Comparison of ENCODE assay signal across 12 mouse cellular contexts in genomic region chr1:186701206-186701905, GRCm38 (mm10). TPM values are rescaled to one million over a fixed set of nuclear protein-coding genes. Genes with fewer than 3 reads are reported as not detected.
DNase-seq lines count a peak whose midpoint lies in the region; ATAC-seq lines count a peak whose summit lies in the region.
"Had no signal": no experiment of that assay in that cellular context is flagged by ENCODE, and none has a peak within 500 bp of the region (broad histone marks: within the 10 kb centered on the region; RNA-seq: fewer than 3 reads in every experiment).

No protein-coding gene starts in this region.

- H3K36me3 ChIP-seq in heart, embryonic 14.5 days (ENCODE audit: control insufficient read depth, insufficient read depth, low read length) = 0 out of 2 replicates have a peak, but pooled peaks cover 2% of the 10 kb centered on the region
- H3K36me3 ChIP-seq in limb, embryonic 12.5 days = peaks cover 24% of the 10 kb centered on the region
- H3K36me3 ChIP-seq in limb, embryonic 10.5 days = peaks cover 20% of the 10 kb centered on the region
- H3K36me3 ChIP-seq in embryonic facial prominence, embryonic 15.5 days = no peaks in the 10 kb centered on the region
- H3K36me3 ChIP-seq in forebrain, embryonic 15.5 days = no peaks in the 10 kb centered on the region
- H3K36me3 ChIP-seq: forebrain, embryonic 12.5 days; liver, embryonic 13.5 days had no signal

- no peak for ATAC-seq in heart, embryonic 14.5 days (ENCODE audit: insufficient number of reproducible peaks, insufficient read depth, low FRiP score, low read depth)
- ATAC-seq in limb, embryonic 12.5 days (ENCODE audit: insufficient number of reproducible peaks, insufficient read depth, low FRiP score, low TSS enrichment, low read depth) = no peak
- ATAC-seq in embryonic facial prominence, embryonic 15.5 days (ENCODE audit: insufficient number of reproducible peaks, low FRiP score, low TSS enrichment, low read depth) = no peak
- no peak for ATAC-seq in forebrain, embryonic 15.5 days (replicated peaks)

- peaks cover 6 to 28% of the 10 kb centered on the region in 2 experiments; a peak in 3 of 4 replicates for H3K4me1 ChIP-seq in heart, embryonic 14.5 days (ENCODE audit: control insufficient read depth in 2 of 2, insufficient read depth in 2 of 2, low read length in 2 of 2)
- peaks cover 15% of the 10 kb centered on the region for H3K4me1 ChIP-seq in limb, embryonic 12.5 days (replicated peaks)
- peaks cover 33% of the 10 kb centered on the region for H3K4me1 ChIP-seq in limb, embryonic 10.5 days
- peaks cover 32% of the 10 kb centered on the region for H3K4me1 ChIP-seq in embryonic facial prominence, embryonic 15.5 days
- H3K4me1 ChIP-seq in forebrain, embryonic 15.5 days = peaks cover 34% of the 10 kb centered on the region

- H3K4me3 ChIP-seq in heart, embryonic 14.5 days (ENCODE audit: control insufficient read depth in 1 of 2, insufficient read depth in 1 of 2, low read depth in 1 of 2, low read length in 2 of 2) = peak overlapping the region; percentile 11 to 17; a peak in 1 of 4 replicates
- H3K4me3 ChIP-seq in limb, embryonic 12.5 days (replicated peaks) = peak overlapping the region; percentile 23
- no peak overlapping the region for H3K4me3 ChIP-seq in limb, embryonic 10.5 days
- H3K4me3 ChIP-seq in embryonic facial prominence, embryonic 15.5 days (replicated peaks) = peak overlapping the region; percentile 24
- H3K4me3 ChIP-seq in forebrain, embryonic 15.5 days = no peak overlapping the region
- H3K4me3 ChIP-seq: left cerebral cortex, adult 2 months; liver, embryonic 13.5 days had no signal

- H3K27me3 ChIP-seq in heart, embryonic 14.5 days (ENCODE audit: control insufficient read depth, insufficient read depth, low read length) = no peaks in the 10 kb centered on the region
- H3K27me3 ChIP-seq in limb, embryonic 12.5 days = no peaks in the 10 kb centered on the region
- H3K27me3 ChIP-seq in limb, embryonic 10.5 days (ENCODE audit: low read depth, poor library complexity, severe bottlenecking) = no peaks in the 10 kb centered on the region
- H3K27me3 ChIP-seq in embryonic facial prominence, embryonic 15.5 days = no peaks in the 10 kb centered on the region
- peaks cover 2% of the 10 kb centered on the region; the same call in 1 of the 2 replicates for H3K27me3 ChIP-seq in forebrain, embryonic 15.5 days

- peak overlapping the region; percentile 55 for H3K4me2 ChIP-seq in heart, embryonic 14.5 days (ENCODE audit: low read length)
- peak overlapping the region; percentile 75 for H3K4me2 ChIP-seq in limb, embryonic 12.5 days
- H3K4me2 ChIP-seq in embryonic facial prominence, embryonic 15.5 days (replicated peaks) = peak overlapping the region; percentile 27
- H3K4me2 ChIP-seq in forebrain, embryonic 15.5 days (replicated peaks) = no peak overlapping the region
- H3K4me2 ChIP-seq: liver, embryonic 13.5 days had no signal

- DNase-seq in heart, adult 11 months = no peak
- DNase-seq in limb, embryonic 10.5 days (ENCODE audit: low spot score) = no peak
- DNase-seq in retina, embryonic 14.5 days (ENCODE audit: low spot score) = peak; percentile 49
- DNase-seq in right cerebral cortex, adult 18-20 months = no peak
- DNase-seq: cerebellum, adult 9-10 months; liver, embryonic 13.5 days had no signal

- peak overlapping the region; percentile 52 to 67; a peak in 3 of 4 replicates for H3K27ac ChIP-seq in heart, embryonic 14.5 days (replicated peaks in 1 of 2; ENCODE audit: control insufficient read depth in 1 of 2, insufficient read depth in 1 of 2, low read depth in 2 of 2, low read length in 2 of 2)
- H3K27ac ChIP-seq in limb, embryonic 12.5 days = no peak overlapping the region
- no peak overlapping the region for H3K27ac ChIP-seq in limb, embryonic 10.5 days
- H3K27ac ChIP-seq in embryonic facial prominence, embryonic 15.5 days (replicated peaks) = no peak overlapping the region
- H3K27ac ChIP-seq in forebrain, embryonic 15.5 days (replicated peaks) = no peak overlapping the region
- H3K27ac ChIP-seq: forebrain, embryonic 12.5 days; left cerebral cortex, adult 2 months; liver, embryonic 13.5 days had no signal

- H3K9me3 ChIP-seq in heart, embryonic 14.5 days (ENCODE audit: control insufficient read depth, low read length) = no peaks in the 10 kb centered on the region
- no peaks in the 10 kb centered on the region for H3K9me3 ChIP-seq in limb, embryonic 12.5 days
- no peaks in the 10 kb centered on the region for H3K9me3 ChIP-seq in limb, embryonic 10.5 days (replicated peaks)
- H3K9me3 ChIP-seq in embryonic facial prominence, embryonic 15.5 days (replicated peaks) = no peaks in the 10 kb centered on the region
- no peaks in the 10 kb centered on the region for H3K9me3 ChIP-seq in forebrain, embryonic 15.5 days
- H3K9me3 ChIP-seq: forebrain, embryonic 12.5 days; liver, embryonic 13.5 days had no signal

- H3K9ac ChIP-seq in heart, embryonic 14.5 days (ENCODE audit: low read length) = peak overlapping the region; percentile 52
- H3K9ac ChIP-seq in limb, embryonic 12.5 days (replicated peaks) = no peak overlapping the region
- H3K9ac ChIP-seq in embryonic facial prominence, embryonic 15.5 days = no peak overlapping the region
- H3K9ac ChIP-seq in forebrain, embryonic 15.5 days (replicated peaks) = no peak overlapping the region
- H3K9ac ChIP-seq: forebrain, embryonic 12.5 days; liver, embryonic 13.5 days had no signal

- 39% methylated on average over 8 of the region's 8 CpGs for WGBS in heart, embryonic 14.5 days
- WGBS in limb, embryonic 12.5 days = 59% methylated on average over 8 of the region's 8 CpGs
- 79% methylated on average over 8 of the region's 8 CpGs for WGBS in limb, embryonic 10.5 days
- 42% methylated on average over 8 of the region's 8 CpGs for WGBS in embryonic facial prominence, embryonic 15.5 days
- WGBS in forebrain, embryonic 15.5 days = 64% methylated on average over 8 of the region's 8 CpGs

RNA-seq across cellular contexts. Expression of gene Tgfb2, which starts 4.4 kb away (rescaled TPM):
- 50.0 and 50.5 TPM in 2 replicates for polyA plus RNA-seq in heart, embryonic 14.5 days (2014; fragmentation: Nextera tagmentation; extraction: Ambion mirVana)
- polyA plus RNA-seq in limb, embryonic 12.5 days (2016; fragmentation: Nextera tagmentation; extraction: Ambion mirVana) = 81.9 and 83.7 TPM in 2 replicates
- polyA plus RNA-seq in limb, embryonic 10.5 days (2016; fragmentation: Nextera tagmentation; extraction: Ambion mirVana) = 21.8 and 39.7 TPM in 2 replicates
- 86.3 TPM in 2 replicates for polyA plus RNA-seq in embryonic facial prominence, embryonic 15.5 days (2015; fragmentation: Nextera tagmentation; extraction: Ambion mirVana)
- 17.7 and 19.6 TPM in 2 replicates for polyA plus RNA-seq in forebrain, embryonic 15.5 days (2015; fragmentation: Nextera tagmentation; extraction: Ambion mirVana)

RNA-seq across cellular contexts. Expression of gene Rrp15, which starts 47.8 kb away (rescaled TPM):
- polyA plus RNA-seq in heart, embryonic 14.5 days (2014; fragmentation: Nextera tagmentation; extraction: Ambion mirVana) = 29.8 and 32.6 TPM in 2 replicates
- 77.2 and 77.8 TPM in 2 replicates for polyA plus RNA-seq in limb, embryonic 12.5 days (2016; fragmentation: Nextera tagmentation; extraction: Ambion mirVana)
- polyA plus RNA-seq in limb, embryonic 10.5 days (2016; fragmentation: Nextera tagmentation; extraction: Ambion mirVana) = 93.2 and 113 TPM in 2 replicates
- polyA plus RNA-seq in embryonic facial prominence, embryonic 15.5 days (2015; fragmentation: Nextera tagmentation; extraction: Ambion mirVana) = 62.6 and 62.7 TPM in 2 replicates
- polyA plus RNA-seq in forebrain, embryonic 15.5 days (2015; fragmentation: Nextera tagmentation; extraction: Ambion mirVana) = 36.1 and 36.5 TPM in 2 replicates

Comparison
In these comparisons a context has a peak if more than half of its experiments do, and no peak if none do; other contexts are left out.
1. H3K4me3 ChIP-seq: peak in heart, embryonic 14.5 days (2 of 2), limb, embryonic 12.5 days (single experiment) and embryonic facial prominence, embryonic 15.5 days (single experiment); none in limb, embryonic 10.5 days (single experiment) and forebrain, embryonic 15.5 days (single experiment).
2. H3K27ac ChIP-seq: peak in heart, embryonic 14.5 days (2 of 2); none in limb, embryonic 12.5 days (single experiment), limb, embryonic 10.5 days (single experiment), embryonic facial prominence, embryonic 15.5 days (single experiment) and forebrain, embryonic 15.5 days (single experiment).